Mouse (Mus musculus) cortical plate, adult 2 months (tissue): ENCODE measurements around the gene Tfap2c.

Experiments used
- CTCF ChIP-seq: fragments of 200-500 bp; IDR thresholded peaks from 2 replicates; pipeline ENCODE4 v1.5.1; 2011; ENCODE audit warnings: mild to moderate bottlenecking, control low read depth, low read length; ENCODE audit not compliant: insufficient read depth; ENCODE audit errors: extremely low read depth
- POLR2A ChIP-seq: fragments of 200-500 bp; IDR thresholded peaks from 2 replicates; pipeline ENCODE4 v1.6.1; 2011; ENCODE audit warnings: mild to moderate bottlenecking, low read length, control low read depth; ENCODE audit not compliant: insufficient read depth; ENCODE audit errors: extremely low read depth

DNA sequence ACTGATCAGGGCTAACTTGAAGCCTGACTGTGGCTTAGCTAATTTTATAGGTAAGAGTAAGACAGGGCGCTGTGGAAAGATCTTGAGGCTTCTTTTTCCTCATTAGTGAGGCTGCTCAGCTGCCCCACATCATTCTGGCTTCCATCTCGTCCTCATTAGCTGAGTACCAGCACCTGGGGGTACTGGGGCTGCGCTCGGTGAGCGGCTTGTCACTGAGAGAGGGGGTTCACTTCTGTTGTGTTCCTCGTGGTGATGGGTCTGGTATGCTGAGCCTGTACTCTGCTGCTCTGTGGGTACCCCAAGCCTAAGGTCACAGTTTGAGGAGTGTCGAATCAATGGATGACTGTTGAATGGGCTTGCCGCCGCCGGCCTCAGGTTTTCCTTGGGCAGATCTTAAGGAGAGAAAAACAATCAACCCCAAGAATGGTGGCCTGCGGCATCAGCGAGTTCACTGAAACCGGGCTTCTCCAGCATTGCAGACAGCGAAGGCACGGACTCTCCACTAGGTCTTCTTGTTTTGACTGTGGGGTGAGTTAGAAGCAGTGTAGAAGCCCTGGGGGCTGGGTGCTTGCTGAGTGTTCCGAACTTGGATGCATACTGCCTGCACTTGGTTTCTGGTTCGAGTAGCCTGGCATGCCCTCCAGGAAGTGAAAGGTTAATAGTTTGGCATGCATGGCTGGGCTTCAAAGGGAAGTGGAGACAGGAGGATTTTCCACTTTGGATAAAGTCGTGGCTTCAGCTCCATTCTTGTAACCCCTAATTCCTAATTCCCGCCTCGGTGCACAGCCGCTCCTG is 9.5 kb downstream of the Tfap2c start:
- no peak for TF ChIP-seq CTCF
- TF ChIP-seq POLR2A = no peak
